Mouse (Mus musculus): ENCODE data around the gene Jaml. TPM values are rescaled to one million over a fixed set of nuclear protein-coding genes. Genes with fewer than 3 reads are reported as not detected.

Gene Jaml
- polyA plus RNA-seq, 1 experiment from 2014 or later, result 0.24 TPM

DNA sequence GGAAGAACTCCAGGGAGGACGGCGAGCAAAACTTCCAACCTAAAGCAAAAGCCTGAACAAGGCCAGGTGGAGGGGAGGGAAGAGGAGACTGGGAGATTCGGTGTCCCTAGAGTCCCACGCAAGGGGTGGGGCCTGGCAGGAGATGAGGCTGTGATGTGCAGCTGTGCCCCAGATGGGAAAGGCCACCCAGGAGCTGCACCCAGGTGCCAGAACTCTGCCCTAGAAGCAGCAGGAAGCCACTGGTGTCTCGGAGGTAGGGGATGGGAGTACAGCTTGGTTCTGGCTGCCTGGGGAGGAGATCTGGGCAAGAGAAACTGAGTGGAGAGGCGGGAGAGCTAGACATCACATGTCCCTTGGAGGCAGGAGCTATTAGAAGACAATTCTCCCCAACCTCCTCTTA is 42.0 kb downstream of the Jaml start:
- ATAC-seq (ENCODE audit: low FRiP score, low TSS enrichment) (no peak), DNase-seq (no peak)
- Histone ChIP-seq H3K4me2 (ENCODE audit: low read length) (no peak overlapping the region), H3K27me3 (ENCODE audit: control insufficient read depth, insufficient read depth, low read length) (no peaks in the 10 kb centered on the region), H3K27ac (replicated peaks; ENCODE audit: low read depth, low read length) (no peak overlapping the region), H3K4me1 (ENCODE audit: control insufficient read depth, insufficient read depth, low read length) (peaks cover 26% of the 10 kb centered on the region), H3K4me3 (replicated peaks; ENCODE audit: low read depth, low read length) (no peak overlapping the region), H3K9me3 (ENCODE audit: control insufficient read depth, low read length) (no peaks in the 10 kb centered on the region), H3K9ac (replicated peaks; ENCODE audit: low read length) (no peak overlapping the region), H3K36me3 (ENCODE audit: control insufficient read depth, insufficient read depth, low read length) (peaks cover 10% of the 10 kb centered on the region)
- 65% methylated on average over 6 of the region's 6 CpGs for WGBS

DNA sequence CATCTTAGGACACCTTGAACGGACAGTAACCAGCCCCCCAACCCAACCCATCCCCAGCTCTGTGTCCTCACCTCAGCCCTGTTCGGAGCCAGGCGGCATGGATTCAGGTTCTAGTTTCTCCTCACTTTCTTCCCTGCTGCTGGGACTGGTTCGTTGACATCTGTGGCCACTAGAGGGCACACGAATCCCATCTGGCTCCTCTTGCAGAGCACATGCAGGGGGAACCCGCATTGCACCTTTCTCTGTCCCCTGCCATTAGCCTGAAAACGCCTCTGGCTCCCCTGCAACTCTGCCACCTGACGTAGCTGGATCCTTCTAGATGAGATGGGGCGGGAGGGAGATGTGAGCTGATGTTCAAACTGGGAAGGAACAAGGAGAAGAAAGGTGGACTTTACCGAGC is 42.8 kb downstream of the Jaml start:
- Histone ChIP-seq H3K9ac (replicated peaks; ENCODE audit: low read length) (no peak overlapping the region), H3K27me3 (ENCODE audit: control insufficient read depth, insufficient read depth, low read length) (no peaks in the 10 kb centered on the region), H3K4me3 (replicated peaks; ENCODE audit: low read depth, low read length) (peak overlapping the region; percentile 7; the same call in 1 of the 2 replicates), H3K36me3 (ENCODE audit: control insufficient read depth, insufficient read depth, low read length) (peaks cover 15% of the 10 kb centered on the region), H3K9me3 (ENCODE audit: control insufficient read depth, low read length) (no peaks in the 10 kb centered on the region), H3K4me2 (ENCODE audit: low read length) (peak overlapping the region; percentile 38), H3K27ac (replicated peaks; ENCODE audit: low read depth, low read length) (no peak overlapping the region), H3K4me1 (ENCODE audit: control insufficient read depth, insufficient read depth, low read length) (peaks cover 23% of the 10 kb centered on the region)
- WGBS, result 4% methylated on average over 10 of the region's 10 CpGs
- ATAC-seq (ENCODE audit: low FRiP score, low TSS enrichment) (peak; percentile 49; the same call in 1 of the 2 replicates), DNase-seq (peak; percentile 88)

DNA sequence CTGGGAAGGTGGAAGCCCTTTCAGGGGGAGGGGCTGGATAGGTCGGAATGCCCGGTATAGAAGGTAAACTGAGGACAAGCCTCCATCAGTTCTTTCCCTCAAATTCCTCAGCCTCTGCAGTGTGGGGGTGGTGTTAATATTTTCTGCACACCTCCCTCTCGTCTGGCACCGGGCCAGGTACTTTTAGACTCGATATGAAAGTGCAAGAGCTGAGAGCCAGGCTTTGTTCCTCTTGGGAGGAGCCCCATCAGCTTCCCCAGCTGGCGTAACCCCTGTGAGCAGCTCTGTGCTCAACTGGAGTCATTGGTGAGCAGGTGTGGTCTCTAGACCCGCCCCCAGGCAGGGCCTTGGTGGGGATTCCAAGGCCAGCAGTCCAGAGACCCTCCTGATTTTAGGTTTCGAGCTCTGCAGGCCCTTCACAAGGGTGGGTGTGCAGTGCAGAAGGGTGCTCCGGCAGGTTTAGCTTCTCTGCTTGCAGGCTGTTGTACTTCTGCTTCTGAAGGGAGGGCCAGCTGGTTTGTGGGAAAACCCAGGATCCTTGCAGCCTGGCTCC is 43.3 kb downstream of the Jaml start:
- ATAC-seq (ENCODE audit: low FRiP score, low TSS enrichment) (0 out of 2 replicates have a peak, but pooled peaks have one; percentile 25), DNase-seq (no peak)
- Histone ChIP-seq H3K9ac (replicated peaks; ENCODE audit: low read length) (0 out of 2 replicates have a peak overlapping the region, but pooled peaks have one; percentile 24), H3K9me3 (ENCODE audit: control insufficient read depth, low read length) (no peaks in the 10 kb centered on the region), H3K36me3 (ENCODE audit: control insufficient read depth, insufficient read depth, low read length) (peaks cover 18% of the 10 kb centered on the region), H3K27me3 (ENCODE audit: control insufficient read depth, insufficient read depth, low read length) (no peaks in the 10 kb centered on the region), H3K27ac (replicated peaks; ENCODE audit: low read depth, low read length) (no peak overlapping the region), H3K4me3 (replicated peaks; ENCODE audit: low read depth, low read length) (peak overlapping the region; percentile 7; the same call in 1 of the 2 replicates), H3K4me2 (ENCODE audit: low read length) (peak overlapping the region; percentile 38), H3K4me1 (ENCODE audit: control insufficient read depth, insufficient read depth, low read length) (peaks cover 23% of the 10 kb centered on the region)
- 28% methylated on average over 9 of the region's 9 CpGs for WGBS

DNA sequence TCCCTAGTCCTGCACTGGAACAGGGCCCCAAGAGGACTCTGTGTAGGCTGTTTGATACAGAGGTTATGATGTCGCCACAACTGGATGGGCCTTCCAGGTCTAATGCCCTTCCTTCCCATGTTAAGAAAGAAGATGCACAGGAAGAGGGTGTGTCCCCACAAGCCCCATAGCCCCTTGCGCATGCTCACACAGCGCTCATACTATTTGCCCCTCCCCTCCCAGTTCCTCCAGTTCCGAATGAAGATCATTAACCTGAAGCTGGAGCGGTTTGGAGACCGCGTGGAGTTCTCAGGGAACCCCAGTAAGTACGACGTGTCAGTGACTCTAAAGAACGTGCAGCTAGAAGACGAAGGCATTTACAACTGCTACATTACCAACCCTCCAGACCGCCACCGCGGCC is 46.2 kb downstream of the Jaml start:
- Histone ChIP-seq H3K4me2 (ENCODE audit: low read length) (no peak overlapping the region), H3K9ac (replicated peaks; ENCODE audit: low read length) (no peak overlapping the region), H3K4me1 (ENCODE audit: control insufficient read depth, insufficient read depth, low read length) (peaks cover 13% of the 10 kb centered on the region), H3K27me3 (ENCODE audit: control insufficient read depth, insufficient read depth, low read length) (no peaks in the 10 kb centered on the region), H3K9me3 (ENCODE audit: control insufficient read depth, low read length) (no peaks in the 10 kb centered on the region), H3K27ac (replicated peaks; ENCODE audit: low read depth, low read length) (no peak overlapping the region), H3K4me3 (replicated peaks; ENCODE audit: low read depth, low read length) (no peak overlapping the region), H3K36me3 (ENCODE audit: control insufficient read depth, insufficient read depth, low read length) (peaks cover 18% of the 10 kb centered on the region)
- ATAC-seq (ENCODE audit: low FRiP score, low TSS enrichment), result no peak
- 93% methylated on average over 14 of the region's 14 CpGs for WGBS
- no peak for DNase-seq

DNA sequence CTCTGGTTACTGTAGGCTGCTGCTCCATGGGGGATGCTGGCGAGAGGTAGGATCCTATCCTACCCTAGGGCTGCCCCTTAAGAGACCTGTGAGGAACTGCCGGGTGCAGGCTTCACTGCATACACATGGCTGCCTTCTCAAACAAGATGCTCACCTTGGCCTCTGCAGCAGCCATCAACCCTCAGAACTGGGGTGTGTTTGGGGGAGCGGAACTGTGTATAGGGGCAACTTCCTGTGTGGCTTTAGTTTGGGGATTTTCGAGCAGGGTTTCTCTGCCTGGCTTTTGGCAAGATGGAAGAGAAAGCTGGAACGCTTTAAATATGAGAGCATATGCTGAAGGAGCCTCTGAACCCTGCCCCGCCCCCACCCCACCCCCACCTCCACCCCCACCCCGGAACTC is 48.0 kb downstream of the Jaml start:
- WGBS, result 59% methylated on average over 7 of the region's 7 CpGs
- peaks cover 5% of the 10 kb centered on the region for H3K4me1 ChIP-seq (ENCODE audit: control insufficient read depth, insufficient read depth, low read length)

DNA sequence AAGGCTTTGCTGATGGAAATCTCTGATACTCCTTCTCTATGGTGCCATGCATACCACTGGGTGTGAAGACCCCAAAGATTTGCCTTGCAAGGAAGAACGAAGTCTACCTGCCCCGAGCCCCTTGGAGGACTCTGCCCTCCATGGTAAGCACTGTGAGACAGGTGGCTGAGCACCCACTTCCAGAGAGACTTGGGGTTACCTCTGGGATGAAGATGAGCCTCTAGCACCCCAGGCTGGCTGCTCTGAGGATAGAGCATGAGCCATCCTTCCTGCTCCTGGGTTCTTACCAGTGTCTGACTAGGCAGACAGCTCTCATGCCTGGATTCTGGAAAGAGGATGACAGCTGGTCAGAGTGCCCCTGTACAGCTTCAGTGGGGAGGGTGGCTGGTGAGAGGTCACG is 51.1 kb downstream of the Jaml start:
- Histone ChIP-seq H3K9me3 (ENCODE audit: control insufficient read depth, low read length) (no peaks in the 10 kb centered on the region), H3K27ac (replicated peaks; ENCODE audit: low read depth, low read length) (no peak overlapping the region), H3K4me3 (replicated peaks; ENCODE audit: low read depth, low read length) (no peak overlapping the region), H3K36me3 (ENCODE audit: control insufficient read depth, insufficient read depth, low read length) (peaks cover 16% of the 10 kb centered on the region), H3K4me1 (ENCODE audit: control insufficient read depth, insufficient read depth, low read length) (no peaks in the 10 kb centered on the region), H3K9ac (replicated peaks; ENCODE audit: low read length) (no peak overlapping the region), H3K4me2 (ENCODE audit: low read length) (no peak overlapping the region), H3K27me3 (ENCODE audit: control insufficient read depth, insufficient read depth, low read length) (peaks cover 10% of the 10 kb centered on the region; the same call in 1 of the 2 replicates)
- WGBS, result 80% methylated on average over 3 of the region's 3 CpGs
- DNase-seq (no peak), ATAC-seq (ENCODE audit: low FRiP score, low TSS enrichment) (no peak)

More for the DNA sequence above, 48.0 kb downstream of the Jaml start:
- Histone ChIP-seq H3K4me3 (replicated peaks; ENCODE audit: low read depth, low read length) (no peak overlapping the region), H3K4me2 (ENCODE audit: low read length) (no peak overlapping the region), H3K9me3 (ENCODE audit: control insufficient read depth, low read length) (no peaks in the 10 kb centered on the region), H3K9ac (replicated peaks; ENCODE audit: low read length) (no peak overlapping the region), H3K27me3 (ENCODE audit: control insufficient read depth, insufficient read depth, low read length) (no peaks in the 10 kb centered on the region), H3K36me3 (ENCODE audit: control insufficient read depth, insufficient read depth, low read length) (peaks cover 18% of the 10 kb centered on the region), H3K27ac (replicated peaks; ENCODE audit: low read depth, low read length) (no peak overlapping the region)
- DNase-seq, result no peak
- ATAC-seq (ENCODE audit: low FRiP score, low TSS enrichment), result no peak

DNA sequence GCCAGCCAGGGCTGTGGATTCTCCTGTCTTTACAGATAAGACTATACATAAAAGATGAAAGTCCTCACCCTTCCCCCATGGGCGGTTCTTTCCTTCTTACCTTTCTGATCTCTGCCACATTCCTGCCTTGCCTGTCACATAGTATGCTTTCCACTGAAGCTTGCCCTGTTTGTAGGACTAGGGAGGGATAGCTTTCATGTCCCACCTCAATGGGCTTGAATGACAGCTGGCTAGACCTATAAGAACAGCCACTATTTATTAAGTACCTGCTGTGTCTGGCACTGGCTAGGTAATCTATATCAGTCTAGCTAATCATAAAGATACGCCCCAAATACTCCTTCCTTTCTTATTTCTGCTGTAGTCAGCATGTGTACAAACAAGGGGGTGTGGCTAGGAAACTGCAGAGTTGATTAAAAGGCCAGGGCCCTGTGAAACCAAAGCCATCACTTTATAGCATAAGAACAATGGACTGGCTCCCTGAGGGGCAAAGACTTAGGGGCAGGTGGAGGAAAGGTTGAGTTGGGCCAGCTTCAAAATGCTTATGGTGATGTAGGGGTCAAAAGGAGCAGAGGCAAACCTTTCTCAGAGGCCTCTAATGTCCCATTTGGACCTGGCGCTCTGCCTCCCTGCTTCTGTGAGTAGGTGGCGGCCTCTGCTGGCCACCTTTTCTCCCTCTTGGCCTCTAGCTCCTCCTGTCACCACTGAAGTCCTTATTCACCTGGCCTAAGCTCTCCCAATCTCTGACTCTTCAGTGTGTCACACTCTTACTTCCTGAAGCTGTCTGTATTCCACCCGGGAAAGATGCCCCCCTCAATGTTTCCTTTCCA is 54.7 kb downstream of the Jaml start:
- Histone ChIP-seq H3K27me3 (ENCODE audit: control insufficient read depth, insufficient read depth, low read length) (peaks cover 44% of the 10 kb centered on the region), H3K9ac (replicated peaks; ENCODE audit: low read length) (no peak overlapping the region)
- ATAC-seq (ENCODE audit: low FRiP score, low TSS enrichment), result no peak

DNA sequence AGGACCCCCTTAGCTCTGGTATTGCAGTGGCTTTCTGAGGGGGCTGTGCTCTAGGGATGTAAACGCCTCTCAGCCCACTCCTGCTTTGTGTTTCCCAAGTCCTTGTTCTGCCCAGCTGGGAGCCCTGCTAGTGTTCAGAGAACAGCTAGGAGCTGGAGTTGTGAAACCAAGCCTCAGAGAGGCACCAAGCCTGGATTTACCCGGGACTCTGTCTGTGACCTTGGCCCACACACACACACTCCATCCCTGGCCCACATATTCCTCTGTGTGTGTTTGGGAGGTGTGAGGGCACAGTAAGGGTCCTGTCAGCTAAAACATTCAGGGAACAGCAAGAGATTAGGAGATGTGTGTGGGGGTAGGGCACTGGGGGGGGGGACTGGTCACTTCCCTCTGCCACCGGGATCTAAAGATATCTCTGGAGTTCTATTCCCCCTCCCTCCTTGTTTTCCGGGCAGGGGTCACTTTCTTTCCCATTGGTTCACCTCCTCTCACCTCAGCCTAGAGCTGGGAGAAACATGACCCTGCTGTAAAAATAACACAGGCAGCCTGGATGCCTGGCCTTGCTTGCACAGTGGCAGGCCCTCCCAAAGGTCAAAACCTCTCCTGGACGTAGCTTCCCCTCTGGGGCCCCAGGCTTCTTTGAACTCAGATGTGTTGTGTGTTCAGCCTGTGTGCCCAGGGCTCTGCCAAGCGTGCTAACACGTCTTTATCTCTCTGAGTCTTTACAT is 57.6 kb downstream of the Jaml start:
- Histone ChIP-seq H3K27ac (replicated peaks; ENCODE audit: low read depth, low read length) (no peak overlapping the region), H3K27me3 (ENCODE audit: control insufficient read depth, insufficient read depth, low read length) (peaks cover 71% of the 10 kb centered on the region), H3K36me3 (ENCODE audit: control insufficient read depth, insufficient read depth, low read length) (no peaks in the 10 kb centered on the region), H3K4me2 (ENCODE audit: low read length) (no peak overlapping the region), H3K4me3 (replicated peaks; ENCODE audit: low read depth, low read length) (no peak overlapping the region), H3K4me1 (ENCODE audit: control insufficient read depth, insufficient read depth, low read length) (peaks cover 7% of the 10 kb centered on the region; the same call in 1 of the 2 replicates), H3K9me3 (ENCODE audit: control insufficient read depth, low read length) (no peaks in the 10 kb centered on the region), H3K9ac (replicated peaks; ENCODE audit: low read length) (no peak overlapping the region)
- DNase-seq (no peak), ATAC-seq (ENCODE audit: low FRiP score, low TSS enrichment) (no peak)
- WGBS, result 13% methylated on average over 7 of the region's 7 CpGs

More for the DNA sequence above, 54.7 kb downstream of the Jaml start:
- Histone ChIP-seq H3K9me3 (ENCODE audit: control insufficient read depth, low read length) (no peaks in the 10 kb centered on the region), H3K4me3 (replicated peaks; ENCODE audit: low read depth, low read length) (no peak overlapping the region), H3K4me1 (ENCODE audit: control insufficient read depth, insufficient read depth, low read length) (peaks cover 5% of the 10 kb centered on the region; the same call in 1 of the 2 replicates), H3K36me3 (ENCODE audit: control insufficient read depth, insufficient read depth, low read length) (no peaks in the 10 kb centered on the region), H3K27ac (replicated peaks; ENCODE audit: low read depth, low read length) (no peak overlapping the region), H3K4me2 (ENCODE audit: low read length) (no peak overlapping the region)
- 21% methylated on average over 5 of the region's 5 CpGs for WGBS
- peak; percentile 66 for DNase-seq

All from midbrain, embryonic 14.5 days (tissue).